8 mouse cellular contexts compared by ENCODE assay signal in genomic region chr7:67371891-67372672, GRCm38 (mm10). TPM values are rescaled to one million over a fixed set of nuclear protein-coding genes. Genes with fewer than 3 reads are reported as not detected.
DNase-seq lines count a peak whose midpoint lies in the region; ATAC-seq and TF ChIP-seq lines count a peak whose summit lies in the region.

No protein-coding gene starts in this region.

- H3K27me3 ChIP-seq in heart, embryonic 14.5 days (ENCODE audit: control insufficient read depth, insufficient read depth, low read length), result no peaks in the 10 kb centered on the region
- H3K27me3 ChIP-seq in kidney, postnatal 0 days (ENCODE audit: insufficient read depth, low read length), result no peaks in the 10 kb centered on the region
- no peaks in the 10 kb centered on the region; the same call in 1 of the 2 replicates for H3K27me3 ChIP-seq in midbrain, embryonic 12.5 days
- H3K27me3 ChIP-seq in testis, adult 2 months (ENCODE audit: control insufficient read depth, insufficient read depth, low read length), result no peaks in the 10 kb centered on the region

- H3K4me3 ChIP-seq in heart, embryonic 14.5 days (ENCODE audit: control insufficient read depth in 1 of 2, insufficient read depth in 1 of 2, low read depth in 1 of 2, low read length in 2 of 2), result peak overlapping the region; percentile 84 to 99
- peak overlapping the region; percentile 93 for H3K4me3 ChIP-seq in kidney, postnatal 0 days (replicated peaks; ENCODE audit: low read depth, low read length)
- peak overlapping the region; percentile 92 for H3K4me3 ChIP-seq in midbrain, embryonic 12.5 days
- H3K4me3 ChIP-seq in testis, adult 2 months (ENCODE audit: control insufficient read depth, low read depth, low read length), result peak overlapping the region; percentile 98

- ATAC-seq in cerebellum, adult (ENCODE audit: insufficient number of reproducible peaks, low FRiP score, low TSS enrichment), result no peak
- ATAC-seq in heart, embryonic 14.5 days (ENCODE audit: insufficient number of reproducible peaks, insufficient read depth, low FRiP score, low read depth), result peak; percentile 68
- peak; percentile 54 for ATAC-seq in kidney, postnatal 0 days (replicated peaks; ENCODE audit: low FRiP score, low read depth)
- ATAC-seq in midbrain, embryonic 12.5 days (ENCODE audit: low FRiP score, low read depth), result peak; percentile 80

- DNase-seq in cerebellum, adult 11-12 months, result peak; percentile 65
- peak; percentile 20 for DNase-seq in T-cell, adult 2 months (ENCODE audit: low spot score)
- peak; percentile 38 for DNase-seq in embryo, embryonic 9.5 days (ENCODE audit: extremely low spot score)
- peak; percentile 22 for DNase-seq in kidney, postnatal 0 days (ENCODE audit: low spot score)

- TF ChIP-seq CTCF in kidney, postnatal 0 days (IDR thresholded peaks at IDR 0.05; ENCODE audit: low read depth), result no peak
- TF ChIP-seq CTCF in testis, adult 2 months (IDR thresholded peaks at IDR 0.05; ENCODE audit: control insufficient read depth, insufficient read depth, insufficient replicate concordance, low read depth, low read length), result no peak

- peak overlapping the region; percentile 100 for H3K9ac ChIP-seq in heart, embryonic 14.5 days (ENCODE audit: low read length)
- H3K9ac ChIP-seq in kidney, postnatal 0 days (ENCODE audit: low read depth, low read length), result peak overlapping the region; percentile 99
- H3K9ac ChIP-seq in midbrain, embryonic 12.5 days (replicated peaks), result peak overlapping the region; percentile 96

- H3K4me2 ChIP-seq in heart, embryonic 14.5 days (ENCODE audit: low read length), result peak overlapping the region; percentile 81
- H3K4me2 ChIP-seq in kidney, postnatal 0 days (ENCODE audit: low read length), result peak overlapping the region; percentile 93
- H3K4me2 ChIP-seq in midbrain, embryonic 12.5 days (replicated peaks), result peak overlapping the region; percentile 86

- 1% methylated on average over 40 of the region's 75 CpGs for WGBS in heart, embryonic 14.5 days
- 0% methylated on average over 50 of the region's 75 CpGs for WGBS in kidney, postnatal 0 days
- WGBS in midbrain, embryonic 12.5 days, result under 1% methylated on average over 38 of the region's 75 CpGs

- no peaks in the 10 kb centered on the region for H3K9me3 ChIP-seq in heart, embryonic 14.5 days (ENCODE audit: control insufficient read depth, low read length)
- no peaks in the 10 kb centered on the region for H3K9me3 ChIP-seq in kidney, postnatal 0 days (replicated peaks; ENCODE audit: low read length)
- H3K9me3 ChIP-seq in midbrain, embryonic 12.5 days, result no peaks in the 10 kb centered on the region

- no peaks in the 10 kb centered on the region for H3K36me3 ChIP-seq in heart, embryonic 14.5 days (ENCODE audit: control insufficient read depth, insufficient read depth, low read length)
- no peaks in the 10 kb centered on the region for H3K36me3 ChIP-seq in kidney, postnatal 0 days (ENCODE audit: insufficient read depth, low read length)
- H3K36me3 ChIP-seq in midbrain, embryonic 12.5 days, result no peaks in the 10 kb centered on the region
- H3K36me3 ChIP-seq in testis, adult 2 months (ENCODE audit: control insufficient read depth, insufficient read depth, low read length), result no peaks in the 10 kb centered on the region

- H3K4me1 ChIP-seq in heart, embryonic 14.5 days (ENCODE audit: control insufficient read depth in 2 of 2, insufficient read depth in 2 of 2, low read length in 2 of 2), result peaks cover 18 to 41% of the 10 kb centered on the region in 2 experiments
- peaks cover 10% of the 10 kb centered on the region; the same call in 1 of the 2 replicates for H3K4me1 ChIP-seq in kidney, postnatal 0 days (replicated peaks; ENCODE audit: insufficient read depth, low read length)
- peaks cover 15% of the 10 kb centered on the region for H3K4me1 ChIP-seq in midbrain, embryonic 12.5 days
- peaks cover 4% of the 10 kb centered on the region for H3K4me1 ChIP-seq in testis, adult 2 months (ENCODE audit: control insufficient read depth, insufficient read depth, low read length)

- no peak for TF ChIP-seq POLR2A in testis, adult 2 months (IDR thresholded peaks at IDR 0.05; ENCODE audit: control insufficient read depth, low read depth, low read length)

- peak overlapping the region; percentile 100 for H3K27ac ChIP-seq in heart, embryonic 14.5 days (replicated peaks in 1 of 2; ENCODE audit: control insufficient read depth in 1 of 2, insufficient read depth in 1 of 2, low read depth in 2 of 2, low read length in 2 of 2)
- H3K27ac ChIP-seq in kidney, postnatal 0 days, result peak overlapping the region; percentile 95
- H3K27ac ChIP-seq in midbrain, embryonic 12.5 days (replicated peaks), result peak overlapping the region; percentile 98
- peak overlapping the region; percentile 83 for H3K27ac ChIP-seq in testis, adult 2 months (ENCODE audit: control insufficient read depth, insufficient read depth, low read depth, low read length)

RNA-seq across cellular contexts. Expression of gene Mef2a, which starts 0.6 kb away (rescaled TPM):
- 144 and 149 TPM in 2 replicates for polyA plus RNA-seq in heart, embryonic 14.5 days (2014; fragmentation: Nextera tagmentation; extraction: Ambion mirVana)
- polyA plus RNA-seq in kidney, postnatal 0 days (2015; fragmentation: Nextera tagmentation; extraction: Ambion mirVana), result 33.3 and 35.5 TPM in 2 replicates
- 29.7 and 32.0 TPM in 2 replicates for polyA plus RNA-seq in midbrain, embryonic 12.5 days (2016; fragmentation: Nextera tagmentation; extraction: Ambion mirVana)
- 19.8 and 21.3 TPM in 2 replicates for polyA plus RNA-seq in testis, adult 2 months (2012; rRNA removed)
